Mouse (Mus musculus): ENCODE measurements around the gene Stpg2. TPM values are rescaled to one million over a fixed set of nuclear protein-coding genes. Genes with fewer than 3 reads are reported as not detected.

Stpg2 gene
- total and polyA plus RNA-seq, 3 experiments: not detected

GRCm38 (mm10) chr3:139297909-139298308 lies 92.4 kb downstream of the Stpg2 start:
- DNase-seq (ENCODE audit: extremely low read depth): peak; percentile 63
- H3K4me1 ChIP-seq (ENCODE audit: control insufficient read depth in 1 of 2, insufficient read depth in 2 of 2): peaks cover 0 to 7% of the 10 kb centered on the region in 2 experiments; a peak in 2 of 4 replicates
- dilution Hi-C loops (cut with MboI; ENCODE audit: extremely low pct_ligation_motif_present, extremely low pct_unique_long_range_greater_than_20kb, low sequenced_read_pairs): no loop called here
- H3K9me3 ChIP-seq (replicated peaks; ENCODE audit: low read length): no peaks in the 10 kb centered on the region
- H3K79me2 ChIP-seq (replicated peaks; ENCODE audit: control insufficient read depth, extremely low read depth, insufficient read depth, poor library complexity, severe bottlenecking): no peaks in the 10 kb centered on the region
- H3K4me2 ChIP-seq (ENCODE audit: insufficient read depth, low read depth, poor library complexity, severe bottlenecking): no peak overlapping the region
- H3K9ac ChIP-seq (ENCODE audit: insufficient read depth, low read depth): no peak overlapping the region
- H3K27me3 ChIP-seq (replicated peaks): no peaks in the 10 kb centered on the region
- H3K36me3 ChIP-seq (replicated peaks in 1 of 2; ENCODE audit: control insufficient read depth in 1 of 2, insufficient read depth in 1 of 2, low read length in 1 of 2): no peaks in the 10 kb centered on the region
- H3K4me3 ChIP-seq (replicated peaks in 1 of 3; ENCODE audit: low read depth in 2 of 3, low read length in 2 of 3, poor library complexity in 1 of 3): no peak overlapping the region
- no peak for TF ChIP-seq RCOR1 (conservative IDR thresholded peaks at IDR 0.05; ENCODE audit: low read depth, low read length)
- no peak for TF ChIP-seq MEF2A (IDR thresholded peaks at IDR 0.05; ENCODE audit: borderline replicate concordance, low read depth, low read length)
- peak; percentile 34 to 81; a peak in 3 of 4 replicates for TF ChIP-seq CTCF (conservative IDR thresholded peaks at IDR 0.05 in 1 of 2, IDR thresholded peaks at IDR 0.05 in 1 of 2; ENCODE audit: low read depth in 2 of 2, low read length in 2 of 2)
- peak; percentile 72; the same call in 1 of the 2 replicates for TF ChIP-seq JUND (conservative IDR thresholded peaks at IDR 0.05; ENCODE audit: low read depth, low read length)
- TF ChIP-seq ZC3H11A (IDR thresholded peaks at IDR 0.05; ENCODE audit: low read depth, low read length): peak; percentile 57
- TF ChIP-seq SMC3 (IDR thresholded peaks at IDR 0.05; ENCODE audit: low read depth, low read length): peak; percentile 73
- peak; percentile 88 for TF ChIP-seq RAD21 (IDR thresholded peaks at IDR 0.05; ENCODE audit: low read depth, low read length)
- H3K27ac ChIP-seq (ENCODE audit: insufficient read depth, low read depth): no peak overlapping the region
- in situ Hi-C loops (cut with MboI; ENCODE audit: low pct_ligation_motif_present, low pct_unique_long_range_greater_than_20kb, low sequenced_read_pairs): no loop called here

GRCm38 (mm10) chr3:139308078-139308809 lies 102.8 kb downstream of the Stpg2 start:
- no peak for TF ChIP-seq ELF1 (IDR thresholded peaks at IDR 0.05; ENCODE audit: low read depth, low read length)
- TF ChIP-seq USF1 (IDR thresholded peaks at IDR 0.05; ENCODE audit: low read depth, low read length): no peak
- no peak for TF ChIP-seq TBP (conservative IDR thresholded peaks at IDR 0.05; ENCODE audit: low read depth, low read length)
- TF ChIP-seq E2F4 (IDR thresholded peaks at IDR 0.05; ENCODE audit: insufficient replicate concordance, low read depth, low read length): no peak
- TF ChIP-seq ZMIZ1 (IDR thresholded peaks at IDR 0.05; ENCODE audit: low read depth, low read length): no peak
- no peak for TF ChIP-seq PAX5 (IDR thresholded peaks at IDR 0.05; ENCODE audit: low read length)
- no peak for TF ChIP-seq EP300 (IDR thresholded peaks at IDR 0.05; ENCODE audit: low read length)
- no peak for TF ChIP-seq RCOR1 (conservative IDR thresholded peaks at IDR 0.05; ENCODE audit: low read depth, low read length)
- no peak for TF ChIP-seq IRF4 (IDR thresholded peaks at IDR 0.05; ENCODE audit: low read depth, low read length)
- TF ChIP-seq CHD1 (IDR thresholded peaks at IDR 0.05; ENCODE audit: low read depth, low read length): no peak
- TF ChIP-seq POLR2AphosphoS2 (IDR thresholded peaks at IDR 0.05; ENCODE audit: low read depth, low read length): no peak
- no peak for TF ChIP-seq TCF12 (IDR thresholded peaks at IDR 0.05; ENCODE audit: low read depth, low read length)
- no peak for TF ChIP-seq KAT2A (IDR thresholded peaks at IDR 0.05; ENCODE audit: insufficient replicate concordance, low read length)
- no peak for TF ChIP-seq ZNF384 (IDR thresholded peaks at IDR 0.05; ENCODE audit: low read depth, low read length)
- no peak for TF ChIP-seq MAZ (IDR thresholded peaks at IDR 0.05; ENCODE audit: low read depth, low read length)
- no peak for TF ChIP-seq SIN3A (IDR thresholded peaks at IDR 0.05; ENCODE audit: low read length)
- no peak for TF ChIP-seq USF2 (conservative IDR thresholded peaks at IDR 0.05; ENCODE audit: low read depth, low read length)
- no peak for TF ChIP-seq NELFE (IDR thresholded peaks at IDR 0.05; ENCODE audit: low read depth, low read length)
- H3K27ac ChIP-seq (ENCODE audit: insufficient read depth, low read depth): no peak overlapping the region
- H3K4me2 ChIP-seq (ENCODE audit: insufficient read depth, low read depth, poor library complexity, severe bottlenecking): no peak overlapping the region
- H3K27me3 ChIP-seq (replicated peaks): no peaks in the 10 kb centered on the region
- dilution Hi-C loops (cut with MboI; ENCODE audit: extremely low pct_ligation_motif_present, extremely low pct_unique_long_range_greater_than_20kb, low sequenced_read_pairs) (no loop called here), in situ Hi-C loops (cut with MboI; ENCODE audit: low pct_ligation_motif_present, low pct_unique_long_range_greater_than_20kb, low sequenced_read_pairs) (no loop called here)
- H3K9ac ChIP-seq (ENCODE audit: insufficient read depth, low read depth): no peak overlapping the region
- H3K4me1 ChIP-seq (ENCODE audit: control insufficient read depth in 1 of 2, insufficient read depth in 2 of 2): peaks cover 3 to 4% of the 10 kb centered on the region in 2 experiments; a peak in 3 of 4 replicates
- H3K36me3 ChIP-seq (replicated peaks in 1 of 2; ENCODE audit: control insufficient read depth in 1 of 2, insufficient read depth in 1 of 2, low read length in 1 of 2): no peaks in the 10 kb centered on the region
- no peak for DNase-seq (ENCODE audit: extremely low read depth)
- H3K79me2 ChIP-seq (replicated peaks; ENCODE audit: control insufficient read depth, extremely low read depth, insufficient read depth, poor library complexity, severe bottlenecking): no peaks in the 10 kb centered on the region
- no peak overlapping the region for H3K4me3 ChIP-seq (replicated peaks in 1 of 3; ENCODE audit: low read depth in 2 of 3, low read length in 2 of 3, poor library complexity in 1 of 3)
- H3K9me3 ChIP-seq (replicated peaks; ENCODE audit: low read length): no peaks in the 10 kb centered on the region
